Mouse (Mus musculus): ENCODE measurements around the gene Gabbr2. TPM values are rescaled to one million over a fixed set of nuclear protein-coding genes. Genes with fewer than 3 reads are reported as not detected.
"Not testable (repeated sequence)": the region's sequence is repeated elsewhere in the genome, so short reads cannot be mapped to it uniquely, and the experiment has no call there.

Gene Gabbr2
- polyA plus RNA-seq, 1 experiment from 2014 or later: 0.20 TPM

GRCm38 (mm10) chr4:46643676-46644112 is 348.0 kb downstream of the Gabbr2 start:
- Histone ChIP-seq H3K27ac (replicated peaks; ENCODE audit: low read depth, low read length) (no peak overlapping the region), H3K4me3 (ENCODE audit: low read depth, low read length) (no peak overlapping the region), H3K27me3 (ENCODE audit: control insufficient read depth, insufficient read depth, low read length) (peaks cover 3% of the 10 kb centered on the region), H3K36me3 (ENCODE audit: control insufficient read depth, insufficient read depth, low read length) (no peaks in the 10 kb centered on the region), H3K9ac (ENCODE audit: low read length) (no peak overlapping the region), H3K9me3 (ENCODE audit: control insufficient read depth, low read length) (no peaks in the 10 kb centered on the region), H3K4me1 (ENCODE audit: control insufficient read depth, insufficient read depth, low read length) (no peaks in the 10 kb centered on the region), H3K4me2 (ENCODE audit: low read depth, severe bottlenecking) (no peak overlapping the region)
- 89% methylated on average over 8 of the region's 8 CpGs for WGBS
- DNase-seq (ENCODE audit: low spot score) (no peak), ATAC-seq (ENCODE audit: insufficient number of reproducible peaks, low FRiP score, low TSS enrichment, low read depth) (no peak)

DNA sequence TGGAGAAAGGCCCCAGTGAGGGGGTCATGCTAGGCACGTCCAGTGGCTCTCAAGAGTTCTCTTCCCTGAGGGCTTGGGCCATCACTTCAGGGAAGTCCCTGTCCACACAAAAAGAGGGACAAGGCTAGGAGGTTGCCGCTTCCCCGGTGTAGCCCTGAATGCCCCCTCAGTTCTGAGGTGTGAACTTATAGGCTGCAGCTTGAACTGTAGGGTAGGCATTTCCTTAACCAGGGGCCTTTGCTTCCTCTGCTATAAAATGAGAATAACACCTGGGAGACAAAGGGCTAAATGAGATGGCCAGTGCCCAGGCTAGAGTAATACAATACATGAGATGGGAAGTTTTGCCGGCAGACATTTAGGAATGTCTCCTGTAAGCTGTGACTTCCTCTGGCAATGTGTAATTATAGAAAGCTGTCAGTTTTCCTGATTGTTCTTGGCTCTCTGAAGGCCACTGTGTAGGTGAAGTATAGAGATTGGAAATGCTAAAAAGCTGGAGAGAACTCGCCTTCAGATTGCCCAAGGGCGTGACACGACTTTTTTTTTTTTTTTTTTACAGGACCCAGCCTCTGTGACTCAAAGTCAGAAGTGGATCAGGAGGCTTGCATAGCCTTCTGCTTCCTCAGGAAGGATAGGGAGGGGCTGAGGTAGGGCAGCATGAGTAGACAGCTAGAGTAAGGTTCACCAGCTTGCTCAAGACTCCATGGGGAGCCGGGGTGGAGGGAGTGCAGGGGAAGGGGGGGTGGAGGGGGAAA is 348.6 kb downstream of the Gabbr2 start:
- H3K9ac ChIP-seq (ENCODE audit: low read length): no peak overlapping the region
- no peaks in the 10 kb centered on the region for H3K4me1 ChIP-seq (ENCODE audit: control insufficient read depth, insufficient read depth, low read length)
- 70% methylated on average over 8 of the region's 8 CpGs for WGBS
- ATAC-seq (ENCODE audit: insufficient number of reproducible peaks, low FRiP score, low TSS enrichment, low read depth) (no peak), DNase-seq (ENCODE audit: low spot score) (no peak)
- H3K4me2 ChIP-seq (ENCODE audit: low read depth, severe bottlenecking): no peak overlapping the region
- H3K27ac ChIP-seq (replicated peaks; ENCODE audit: low read depth, low read length): 0 out of 2 replicates have a peak overlapping the region, but pooled peaks have one; percentile 38
- no peak overlapping the region for H3K4me3 ChIP-seq (ENCODE audit: low read depth, low read length)
- no peaks in the 10 kb centered on the region for H3K36me3 ChIP-seq (ENCODE audit: control insufficient read depth, insufficient read depth, low read length)
- H3K9me3 ChIP-seq (ENCODE audit: control insufficient read depth, low read length): no peaks in the 10 kb centered on the region
- no peaks in the 10 kb centered on the region for H3K27me3 ChIP-seq (ENCODE audit: control insufficient read depth, insufficient read depth, low read length)

DNA sequence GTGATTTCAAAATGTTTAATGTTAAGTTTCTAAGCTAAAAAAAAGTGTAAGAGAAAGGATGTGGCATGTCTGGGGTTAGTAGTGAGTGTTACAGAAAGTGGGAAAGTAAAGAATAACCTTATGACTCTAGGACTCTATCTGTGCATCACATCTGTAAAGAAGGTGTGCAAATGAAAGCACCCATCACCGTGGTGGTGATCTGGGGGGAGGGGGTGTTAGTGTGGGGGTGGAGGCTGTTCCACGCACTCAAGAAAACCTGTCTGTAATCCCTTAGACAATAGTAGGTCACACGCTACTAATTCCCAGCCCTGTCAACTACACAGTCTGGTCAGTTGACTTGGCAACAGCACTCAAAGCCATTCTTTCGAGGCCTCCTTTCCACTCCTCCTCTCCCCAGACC is 350.4 kb downstream of the Gabbr2 start:
- 76% methylated on average over 4 of the region's 4 CpGs for WGBS
- no peak overlapping the region for H3K27ac ChIP-seq (replicated peaks; ENCODE audit: low read depth, low read length)
- no peak overlapping the region for H3K9ac ChIP-seq (ENCODE audit: low read length)
- DNase-seq (ENCODE audit: low spot score) (no peak), ATAC-seq (ENCODE audit: insufficient number of reproducible peaks, low FRiP score, low TSS enrichment, low read depth) (no peak)
- H3K9me3 ChIP-seq (ENCODE audit: control insufficient read depth, low read length): no peaks in the 10 kb centered on the region
- H3K4me1 ChIP-seq (ENCODE audit: control insufficient read depth, insufficient read depth, low read length): no peaks in the 10 kb centered on the region
- no peak overlapping the region for H3K4me3 ChIP-seq (ENCODE audit: low read depth, low read length)
- H3K4me2 ChIP-seq (ENCODE audit: low read depth, severe bottlenecking): no peak overlapping the region
- no peaks in the 10 kb centered on the region for H3K36me3 ChIP-seq (ENCODE audit: control insufficient read depth, insufficient read depth, low read length)
- no peaks in the 10 kb centered on the region for H3K27me3 ChIP-seq (ENCODE audit: control insufficient read depth, insufficient read depth, low read length)

GRCm38 (mm10) chr4:46639866-46640265 is 351.8 kb downstream of the Gabbr2 start:
- Histone ChIP-seq H3K27ac (replicated peaks; ENCODE audit: low read depth, low read length) (no peak overlapping the region), H3K27me3 (ENCODE audit: control insufficient read depth, insufficient read depth, low read length) (no peaks in the 10 kb centered on the region), H3K9me3 (ENCODE audit: control insufficient read depth, low read length) (no peaks in the 10 kb centered on the region), H3K4me1 (ENCODE audit: control insufficient read depth, insufficient read depth, low read length) (no peaks in the 10 kb centered on the region), H3K4me2 (ENCODE audit: low read depth, severe bottlenecking) (no peak overlapping the region), H3K36me3 (ENCODE audit: control insufficient read depth, insufficient read depth, low read length) (no peaks in the 10 kb centered on the region), H3K4me3 (ENCODE audit: low read depth, low read length) (no peak overlapping the region), H3K9ac (ENCODE audit: low read length) (no peak overlapping the region)
- DNase-seq (ENCODE audit: low spot score) (no peak), ATAC-seq (ENCODE audit: insufficient number of reproducible peaks, low FRiP score, low TSS enrichment, low read depth) (no peak)
- 84% methylated on average over 8 of the region's 8 CpGs for WGBS

GRCm38 (mm10) chr4:46637250-46637649 is 354.4 kb downstream of the Gabbr2 start:
- H3K36me3 ChIP-seq (ENCODE audit: control insufficient read depth, insufficient read depth, low read length); H3K27me3 ChIP-seq (ENCODE audit: control insufficient read depth, insufficient read depth, low read length); H3K4me1 ChIP-seq (ENCODE audit: control insufficient read depth, insufficient read depth, low read length); DNase-seq (ENCODE audit: low spot score); ATAC-seq (ENCODE audit: insufficient number of reproducible peaks, low FRiP score, low TSS enrichment, low read depth); H3K27ac ChIP-seq (replicated peaks; ENCODE audit: low read depth, low read length); H3K9ac ChIP-seq (ENCODE audit: low read length); H3K4me3 ChIP-seq (ENCODE audit: low read depth, low read length); H3K9me3 ChIP-seq (ENCODE audit: control insufficient read depth, low read length); H3K4me2 ChIP-seq (ENCODE audit: low read depth, severe bottlenecking): not testable (repeated sequence)
- 93% methylated on average over 10 of the region's 10 CpGs for WGBS

GRCm38 (mm10) chr4:46635702-46636430 is 355.8 kb downstream of the Gabbr2 start:
- Histone ChIP-seq H3K4me2 (ENCODE audit: low read depth, severe bottlenecking) (no peak overlapping the region), H3K27me3 (ENCODE audit: control insufficient read depth, insufficient read depth, low read length) (no peaks in the 10 kb centered on the region), H3K36me3 (ENCODE audit: control insufficient read depth, insufficient read depth, low read length) (no peaks in the 10 kb centered on the region), H3K9ac (ENCODE audit: low read length) (no peak overlapping the region), H3K27ac (replicated peaks; ENCODE audit: low read depth, low read length) (no peak overlapping the region), H3K4me1 (ENCODE audit: control insufficient read depth, insufficient read depth, low read length) (no peaks in the 10 kb centered on the region), H3K9me3 (ENCODE audit: control insufficient read depth, low read length) (no peaks in the 10 kb centered on the region), H3K4me3 (ENCODE audit: low read depth, low read length) (no peak overlapping the region)
- DNase-seq (ENCODE audit: low spot score): no peak
- 86% methylated on average over 16 of the region's 16 CpGs for WGBS
- ATAC-seq (ENCODE audit: insufficient number of reproducible peaks, low FRiP score, low TSS enrichment, low read depth): no peak

DNA sequence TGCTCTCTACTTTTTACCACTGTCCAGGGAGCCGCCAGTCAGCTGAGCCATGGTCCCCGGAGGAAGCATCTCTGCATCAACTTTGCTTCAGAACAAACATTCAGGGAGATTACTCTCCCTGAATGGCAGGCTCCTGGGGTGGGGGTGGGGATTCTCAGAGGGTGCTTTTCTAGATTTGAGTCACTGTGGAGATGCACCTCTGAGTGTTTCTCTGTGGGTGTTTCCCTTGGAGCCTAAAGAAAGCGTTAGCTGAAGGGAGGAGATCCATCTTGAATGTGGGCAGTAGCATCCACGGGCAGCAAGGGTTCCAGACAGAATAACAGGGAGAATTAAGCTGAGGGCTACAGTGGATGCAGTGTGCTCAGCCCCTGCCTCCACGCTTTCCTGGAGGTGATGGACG is 356.8 kb downstream of the Gabbr2 start:
- ATAC-seq (ENCODE audit: insufficient number of reproducible peaks, low FRiP score, low TSS enrichment, low read depth) (no peak), DNase-seq (ENCODE audit: low spot score) (no peak)
- Histone ChIP-seq H3K4me2 (ENCODE audit: low read depth, severe bottlenecking) (no peak overlapping the region), H3K27ac (replicated peaks; ENCODE audit: low read depth, low read length) (no peak overlapping the region), H3K9ac (ENCODE audit: low read length) (no peak overlapping the region), H3K36me3 (ENCODE audit: control insufficient read depth, insufficient read depth, low read length) (no peaks in the 10 kb centered on the region), H3K4me3 (ENCODE audit: low read depth, low read length) (no peak overlapping the region), H3K4me1 (ENCODE audit: control insufficient read depth, insufficient read depth, low read length) (no peaks in the 10 kb centered on the region), H3K9me3 (ENCODE audit: control insufficient read depth, low read length) (no peaks in the 10 kb centered on the region), H3K27me3 (ENCODE audit: control insufficient read depth, insufficient read depth, low read length) (no peaks in the 10 kb centered on the region)
- WGBS: 62% methylated on average over 6 of the region's 6 CpGs

GRCm38 (mm10) chr4:46633565-46633964 is 358.1 kb downstream of the Gabbr2 start:
- H3K9ac ChIP-seq (ENCODE audit: low read length); H3K4me3 ChIP-seq (ENCODE audit: low read depth, low read length); H3K27me3 ChIP-seq (ENCODE audit: control insufficient read depth, insufficient read depth, low read length); H3K9me3 ChIP-seq (ENCODE audit: control insufficient read depth, low read length); DNase-seq (ENCODE audit: low spot score); H3K27ac ChIP-seq (replicated peaks; ENCODE audit: low read depth, low read length); H3K4me2 ChIP-seq (ENCODE audit: low read depth, severe bottlenecking); H3K36me3 ChIP-seq (ENCODE audit: control insufficient read depth, insufficient read depth, low read length); ATAC-seq (ENCODE audit: insufficient number of reproducible peaks, low FRiP score, low TSS enrichment, low read depth); H3K4me1 ChIP-seq (ENCODE audit: control insufficient read depth, insufficient read depth, low read length): not testable (repeated sequence)
- WGBS: 71% methylated on average over 6 of the region's 6 CpGs

Measured in limb, embryonic 11.5 days (tissue).